Mouse (Mus musculus): ENCODE measurements around the gene Plbd1. TPM values are rescaled to one million over a fixed set of nuclear protein-coding genes. Genes with fewer than 3 reads are reported as not detected.

Gene Plbd1
- polyA plus RNA-seq (2017; shearing (Covaris generic)), result 3.7 TPM

GRCm38 (mm10) chr6:136661706-136662016, at the start of gene Plbd1:
Gene Plbd1, minus strand, starts transcription at chr6:136661928.

Other genes starting within 250 kb of the Plbd1 start
- 1.9 TPM for gene E330021D16Rik, start 246.4 kb downstream of the Plbd1 start, polyA plus RNA-seq (2017; shearing (Covaris generic))
- 203 TPM for gene Atf7ip, start 155.8 kb downstream of the Plbd1 start, polyA plus RNA-seq (2017; shearing (Covaris generic))
- not detected for gene Gucy2c, start 119.8 kb upstream of the Plbd1 start, polyA plus RNA-seq (2017; shearing (Covaris generic))
- gene Hist4h4, start 142.5 kb upstream of the Plbd1 start, polyA plus RNA-seq (2017; shearing (Covaris generic)), result 1.2 TPM
- gene H2afj, start 146.3 kb upstream of the Plbd1 start, polyA plus RNA-seq (2017; shearing (Covaris generic)), result 55.8 TPM
- gene BC049715, start 165.7 kb upstream of the Plbd1 start, polyA plus RNA-seq (2017; shearing (Covaris generic)), result 3.2 TPM
- 118 TPM for gene Wbp11, start 166.3 kb upstream of the Plbd1 start, polyA plus RNA-seq (2017; shearing (Covaris generic))
- gene Smco3, start 173.5 kb upstream of the Plbd1 start, polyA plus RNA-seq (2017; shearing (Covaris generic)), result not detected
- 3.7 TPM for gene Art4, start 195.8 kb upstream of the Plbd1 start, polyA plus RNA-seq (2017; shearing (Covaris generic))
- gene Mgp, start 213.9 kb upstream of the Plbd1 start, polyA plus RNA-seq (2017; shearing (Covaris generic)), result not detected